Mouse (Mus musculus) E14TG2a.4 (cell line): Measurements from ENCODE around the gene Ipo11.

Experiments used
- CTCF ChIP-seq: conservative IDR thresholded peaks from 2 replicates; pipeline ENCODE4 v1.5.1; 2014; ENCODE audit warnings: low read length
- NANOG ChIP-seq: IDR thresholded peaks from 2 replicates; pipeline ENCODE4 v1.6.1; 2014; ENCODE audit warnings: borderline replicate concordance, low read length, mixed read lengths
- POU5F1 ChIP-seq: IDR thresholded peaks from 2 replicates; pipeline ENCODE4 v1.6.1; 2014; ENCODE audit warnings: low read length, borderline replicate concordance

- no peak for TF ChIP-seq CTCF
- no peak for TF ChIP-seq POU5F1
- no peak for TF ChIP-seq NANOG
Observed at GRCm38 (mm10) chr13:106808315-106808714, 128.4 kb downstream of the Ipo11 start.
